Mouse (Mus musculus) embryonic facial prominence, embryonic 11.5 days (tissue): ENCODE data around the gene Parp16. TPM values are rescaled to one million over a fixed set of nuclear protein-coding genes. Genes with fewer than 3 reads are reported as not detected.

Source experiments
- ATAC-seq: fragments of 200-750 bp; cut with Nextera tagmentation; replicated peaks from 2 replicates; pipeline ENCODE4 v1.8.0; 2017; ENCODE audit warnings: low read depth; ENCODE audit not compliant: insufficient number of reproducible peaks, low FRiP score, low TSS enrichment
- DNase-seq: peaks from one replicate; pipeline ENCODE4 v3.0.0-alpha.2; 2015; ENCODE audit warnings: low spot score
- H3K27ac ChIP-seq: fragments of 300-500 bp; sonication (generic); replicated peaks from 2 replicates; pipeline ENCODE4 v1.5.1; 2014; ENCODE audit warnings: mild to moderate bottlenecking, low read depth, low read length, control low read depth
- H3K27me3 ChIP-seq: fragments of 300-500 bp; sonication (generic); 2 replicates; pipeline ENCODE4 v1.6.1; 2014; ENCODE audit warnings: mild to moderate bottlenecking, low read length, moderate library complexity, mixed read lengths; ENCODE audit not compliant: control insufficient read depth, insufficient read depth
- H3K36me3 ChIP-seq: fragments of 300-500 bp; sonication (generic); replicated peaks from 2 replicates; pipeline ENCODE4 v1.6.1; 2014; ENCODE audit warnings: low read depth, mild to moderate bottlenecking, low read length, moderate library complexity, mixed read lengths; ENCODE audit not compliant: control insufficient read depth, insufficient read depth
- H3K4me1 ChIP-seq: fragments of 300-500 bp; sonication (generic); 2 replicates; pipeline ENCODE4 v1.6.1; 2014; ENCODE audit warnings: low read length, mixed read lengths; ENCODE audit not compliant: control insufficient read depth, insufficient read depth
- H3K4me2 ChIP-seq: fragments of 300-500 bp; sonication (generic); 2 replicates; pipeline ENCODE4 v1.6.1; 2014; ENCODE audit warnings: low read depth, mild to moderate bottlenecking, control low read depth, low read length, moderate library complexity
- H3K4me3 ChIP-seq: fragments of 300-500 bp; sonication (generic); 2 replicates; pipeline ENCODE4 v1.5.1; 2014; ENCODE audit warnings: low read depth, low read length, control low read depth
- H3K9ac ChIP-seq: fragments of 300-500 bp; sonication (generic); replicated peaks from 2 replicates; pipeline ENCODE4 v1.6.1; 2014; ENCODE audit warnings: mild to moderate bottlenecking, control low read depth, low read length
- H3K9me3 ChIP-seq: fragments of 300-500 bp; sonication (generic); replicated peaks from 2 replicates; pipeline ENCODE4 v1.6.1; 2016; ENCODE audit warnings: mild to moderate bottlenecking, low read length, inconsistent platforms, mixed read lengths; ENCODE audit not compliant: control insufficient read depth
- WGBS: fragments of 180-500 bp; shearing (Covaris S2); extraction: QIAGEN DNeasy Blood & Tissue Kit; methylation state at CpG from one replicate; pipeline ENCODE4 v1.1.7; 2014; 5-methylcytosine and 5-hydroxymethylcytosine counted together
- polyA plus RNA-seq: library from polyadenylated mRNA; unstranded; fragments of >200 nt; fragmentation: Nextera tagmentation; extraction: Ambion mirVana; gene quantifications from 2 replicates; pipeline ENCODE4 v1.2.1, GENCODE M21; 2014

The Parp16 gene
- polyA plus RNA-seq, 1 experiment from 2014 or later, result 4.9 TPM

DNA sequence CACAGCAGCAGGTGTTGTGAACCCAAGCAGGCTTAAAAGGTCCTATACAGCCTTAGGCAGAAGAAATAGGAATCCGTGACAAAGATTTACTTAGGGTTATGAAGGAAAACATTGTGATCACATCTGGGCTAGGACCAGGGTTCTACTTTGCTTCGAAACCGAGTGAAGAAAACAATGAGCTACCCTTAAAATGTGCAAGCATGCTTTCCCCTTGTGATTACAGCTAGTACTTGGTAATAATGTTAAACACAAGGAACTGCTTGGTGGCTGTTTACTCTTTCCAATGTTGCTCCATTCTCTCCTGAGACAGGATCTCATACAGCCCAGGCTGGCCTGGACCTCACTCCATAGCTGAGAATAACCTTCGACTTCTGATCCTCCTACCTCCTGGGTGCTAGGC is 34.0 kb upstream of the Parp16 start:
- Histone ChIP-seq H3K9ac (0 out of 2 replicates have a peak overlapping the region, but pooled peaks have one; percentile 15), H3K27ac (peak overlapping the region; percentile 49), H3K4me1 (peaks cover 13% of the 10 kb centered on the region), H3K4me2 (no peak overlapping the region; the same call in 1 of the 2 replicates), H3K36me3 (no peaks in the 10 kb centered on the region), H3K27me3 (no peaks in the 10 kb centered on the region), H3K9me3 (no peaks in the 10 kb centered on the region), H3K4me3 (no peak overlapping the region)
- ATAC-seq (no peak), DNase-seq (no peak)
- WGBS, result 15% methylated on average over 4 of the region's 4 CpGs

DNA sequence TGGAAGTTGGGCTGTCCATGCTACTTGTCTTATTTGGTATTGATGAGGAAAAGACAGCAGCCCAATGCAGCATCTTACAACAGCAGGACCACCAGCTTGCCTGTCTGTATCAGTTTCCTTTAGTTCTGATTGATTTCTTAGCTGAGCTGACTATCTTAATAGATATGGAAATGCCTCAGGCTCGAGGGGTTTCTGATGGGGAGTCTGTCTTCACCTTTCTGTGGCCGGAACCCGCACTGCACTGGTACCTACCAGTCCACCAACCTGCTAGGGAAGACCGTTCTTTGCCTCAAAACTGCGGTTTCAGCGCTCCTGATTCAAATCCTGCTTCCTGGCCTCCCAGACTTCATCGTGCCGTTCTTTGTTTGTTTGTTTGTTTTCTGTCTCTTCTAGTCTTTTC is 33.3 kb upstream of the Parp16 start:
- no peaks in the 10 kb centered on the region for H3K36me3 ChIP-seq
- no peaks in the 10 kb centered on the region for H3K27me3 ChIP-seq
- WGBS, result 9% methylated on average over 8 of the region's 8 CpGs
- no peaks in the 10 kb centered on the region for H3K9me3 ChIP-seq
- H3K9ac ChIP-seq, result no peak overlapping the region; the same call in 1 of the 2 replicates
- no peak for DNase-seq
- H3K4me2 ChIP-seq, result no peak overlapping the region; the same call in 1 of the 2 replicates
- H3K4me1 ChIP-seq, result peaks cover 12% of the 10 kb centered on the region
- peak overlapping the region; percentile 72; the same call in 1 of the 2 replicates for H3K27ac ChIP-seq
- H3K4me3 ChIP-seq, result no peak overlapping the region
- ATAC-seq, result no peak

DNA sequence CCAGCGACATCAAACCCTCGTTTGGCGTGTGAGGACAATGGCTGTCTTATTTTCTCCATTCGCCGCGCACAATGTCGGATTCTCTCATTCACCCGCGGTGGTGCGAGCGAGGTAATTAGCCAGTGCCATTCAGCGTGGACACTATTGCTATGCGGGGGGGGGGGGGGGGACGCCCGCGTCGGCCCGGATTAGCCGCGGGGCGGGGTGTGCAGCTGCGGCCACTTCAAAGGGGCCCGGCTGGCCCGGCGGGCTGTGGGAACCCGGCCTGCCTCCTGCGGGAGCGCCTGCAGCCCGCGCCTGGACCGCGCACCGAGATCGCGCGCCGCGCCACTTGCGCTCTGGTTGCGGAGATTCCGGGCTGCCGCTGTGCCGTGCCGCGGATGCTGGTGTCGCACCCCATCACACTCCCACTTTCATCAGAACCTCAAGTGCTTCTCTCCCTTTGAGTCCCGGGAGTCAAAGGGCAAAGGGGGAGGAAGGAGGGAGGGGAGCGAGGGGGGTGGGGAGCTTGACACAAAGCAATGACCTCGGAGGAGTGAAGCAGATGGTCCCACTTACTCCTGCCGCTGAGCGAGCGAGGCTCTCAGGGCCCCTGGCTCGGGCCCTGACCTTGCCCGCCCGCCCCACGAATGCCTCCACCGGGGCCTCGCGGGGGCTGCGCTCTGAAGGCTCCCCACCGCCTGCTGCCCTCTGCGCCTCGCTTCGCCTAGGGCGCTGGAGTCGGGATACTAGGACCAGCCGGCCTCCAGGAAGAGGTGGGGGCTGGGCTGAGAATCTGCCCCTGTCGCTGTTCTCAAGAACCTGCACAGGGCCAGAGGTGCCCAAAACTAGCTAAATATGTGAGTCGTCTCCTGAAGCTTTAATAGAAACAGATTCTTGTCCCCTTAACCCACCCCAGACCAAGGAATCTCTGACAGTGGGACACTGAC is 32.2 kb upstream of the Parp16 start:
- ATAC-seq, result peak; percentile 66

DNA sequence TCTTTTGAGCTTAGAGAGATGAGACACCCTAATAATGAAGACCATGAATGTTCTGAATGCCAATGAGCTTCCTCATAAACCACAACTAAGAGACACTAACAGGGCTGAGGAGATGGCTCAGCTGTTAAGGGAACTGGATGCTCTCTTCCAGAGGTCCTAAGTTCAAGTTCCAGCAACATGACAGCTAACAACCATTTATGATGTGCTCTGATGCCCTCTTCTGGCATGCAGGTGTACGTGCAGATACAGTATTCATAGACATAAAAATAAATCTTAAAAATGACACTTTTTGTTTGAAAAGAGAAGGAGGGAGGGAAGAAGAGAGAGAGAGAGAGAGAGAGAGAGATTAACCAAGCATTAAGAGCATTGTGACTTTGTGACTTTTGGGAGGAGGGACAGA is 30.3 kb upstream of the Parp16 start:
- Histone ChIP-seq H3K4me1 (peaks cover 11% of the 10 kb centered on the region), H3K9ac (no peak overlapping the region), H3K4me3 (no peak overlapping the region), H3K36me3 (no peaks in the 10 kb centered on the region), H3K9me3 (no peaks in the 10 kb centered on the region), H3K4me2 (no peak overlapping the region), H3K27me3 (no peaks in the 10 kb centered on the region), H3K27ac (no peak overlapping the region)
- ATAC-seq (no peak), DNase-seq (no peak)
- WGBS, result 8% methylated on average over 1 of the region's 1 CpGs

More for the DNA sequence above, 32.2 kb upstream of the Parp16 start:
- H3K27me3 ChIP-seq, result no peaks in the 10 kb centered on the region
- H3K9me3 ChIP-seq, result no peaks in the 10 kb centered on the region
- H3K36me3 ChIP-seq, result no peaks in the 10 kb centered on the region
- H3K4me2 ChIP-seq, result peak overlapping the region; percentile 77
- H3K4me1 ChIP-seq, result peaks cover 11% of the 10 kb centered on the region
- DNase-seq, result peak; percentile 85
- under 1% methylated on average over 58 of the region's 69 CpGs for WGBS
- H3K4me3 ChIP-seq, result peak overlapping the region; percentile 44
- H3K27ac ChIP-seq, result peak overlapping the region; percentile 72
- H3K9ac ChIP-seq, result peak overlapping the region; percentile 70

DNA sequence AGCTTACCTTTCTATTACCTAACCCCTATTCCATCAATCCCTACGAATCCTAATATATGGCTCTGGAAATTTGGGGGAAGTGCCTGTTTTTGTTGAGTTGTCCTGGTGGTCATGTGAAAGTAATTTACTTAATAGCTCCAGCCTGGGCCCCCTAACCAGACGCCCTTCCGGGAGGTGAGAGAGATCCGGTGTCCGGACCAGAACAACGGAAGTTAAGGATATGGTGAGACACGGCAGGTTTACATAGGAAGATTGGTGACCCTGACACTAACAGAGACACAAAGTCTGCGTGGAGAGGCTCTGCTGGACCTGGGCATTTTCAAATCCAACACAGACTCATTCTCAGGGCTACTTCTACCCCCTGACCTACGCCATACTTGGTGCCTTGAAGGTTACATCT is 28.8 kb upstream of the Parp16 start:
- peak overlapping the region; percentile 62; the same call in 1 of the 2 replicates for H3K27ac ChIP-seq
- ATAC-seq, result no peak
- peak; percentile 75 for DNase-seq
- H3K4me1 ChIP-seq, result peaks cover 9% of the 10 kb centered on the region
- no peak overlapping the region; the same call in 1 of the 2 replicates for H3K9ac ChIP-seq
- no peak overlapping the region for H3K4me3 ChIP-seq
- H3K36me3 ChIP-seq, result no peaks in the 10 kb centered on the region
- H3K4me2 ChIP-seq, result no peak overlapping the region
- WGBS, result 41% methylated on average over 9 of the region's 9 CpGs
- H3K9me3 ChIP-seq, result no peaks in the 10 kb centered on the region
- no peaks in the 10 kb centered on the region for H3K27me3 ChIP-seq

DNA sequence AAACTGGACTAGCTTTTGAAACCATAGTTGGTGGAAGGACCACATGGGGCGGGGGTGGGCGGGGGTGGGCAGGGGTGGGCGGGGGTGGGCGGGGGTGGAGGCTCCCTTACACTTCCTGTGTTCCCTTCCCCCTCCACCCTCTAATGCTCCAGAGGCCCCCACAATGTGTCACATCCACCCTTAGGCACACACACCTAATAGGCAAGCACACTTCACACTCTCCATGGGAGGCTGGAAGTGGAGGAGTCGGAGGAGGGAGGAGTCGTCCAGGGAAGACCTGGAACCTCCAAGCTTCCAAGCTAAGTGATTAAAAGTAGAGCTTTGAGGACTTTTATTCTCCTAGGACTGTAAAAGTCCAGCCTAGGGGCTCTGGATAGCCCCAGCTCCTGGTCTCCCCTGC is 26.6 kb upstream of the Parp16 start:
- no peak overlapping the region for H3K4me2 ChIP-seq
- no peak overlapping the region for H3K27ac ChIP-seq
- no peaks in the 10 kb centered on the region for H3K27me3 ChIP-seq
- no peaks in the 10 kb centered on the region for H3K9me3 ChIP-seq
- H3K4me3 ChIP-seq, result no peak overlapping the region
- ATAC-seq (no peak), DNase-seq (no peak)
- peaks cover 2% of the 10 kb centered on the region; the same call in 1 of the 2 replicates for H3K4me1 ChIP-seq
- H3K36me3 ChIP-seq, result no peaks in the 10 kb centered on the region
- H3K9ac ChIP-seq, result no peak overlapping the region
- 35% methylated on average over 5 of the region's 6 CpGs for WGBS

DNA sequence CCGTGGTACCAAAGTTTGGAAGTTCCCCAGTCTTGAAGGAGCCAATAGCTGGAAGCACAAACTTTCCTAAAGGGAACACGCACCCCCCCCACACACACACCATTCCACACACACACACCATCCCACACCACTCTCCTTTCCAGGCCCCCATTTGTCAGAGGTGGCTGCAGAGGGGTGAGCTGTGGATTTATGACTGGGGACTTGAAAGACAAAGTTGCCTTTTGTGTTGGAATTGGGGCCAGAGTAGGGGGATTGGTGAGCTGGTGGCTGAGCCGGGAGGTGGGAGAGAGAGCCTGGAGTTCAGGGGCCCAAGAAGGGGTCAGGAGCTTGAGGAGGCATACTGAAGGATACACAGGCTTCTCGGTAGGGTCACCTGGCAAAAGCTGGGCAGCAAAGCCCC is 26.2 kb upstream of the Parp16 start:
- Histone ChIP-seq H3K9ac (no peak overlapping the region), H3K9me3 (no peaks in the 10 kb centered on the region), H3K4me3 (no peak overlapping the region), H3K36me3 (no peaks in the 10 kb centered on the region), H3K27me3 (no peaks in the 10 kb centered on the region), H3K4me1 (peaks cover 2% of the 10 kb centered on the region; the same call in 1 of the 2 replicates), H3K27ac (peak overlapping the region; percentile 38; the same call in 1 of the 2 replicates), H3K4me2 (no peak overlapping the region)
- ATAC-seq, result no peak
- 45% methylated on average over 4 of the region's 4 CpGs for WGBS
- DNase-seq, result no peak

DNA sequence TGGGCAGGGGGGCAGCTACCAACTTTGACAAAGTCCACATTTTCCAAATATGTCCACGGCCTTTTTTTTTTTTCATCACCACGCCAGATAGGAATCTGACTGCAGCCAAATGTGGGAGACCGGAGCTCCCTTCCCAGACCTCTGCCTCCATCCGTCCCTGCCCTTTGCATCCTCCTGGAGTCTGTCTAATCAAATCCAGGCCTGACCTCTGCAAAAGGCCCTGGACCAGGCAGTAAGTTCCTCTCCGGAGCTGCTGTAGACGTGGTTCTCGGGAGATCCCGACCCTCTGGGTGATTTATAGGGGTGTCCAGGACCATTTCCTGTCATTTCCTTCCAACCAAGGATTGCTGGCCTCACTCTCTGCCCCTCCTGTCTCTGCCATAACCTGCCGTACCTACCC is 22.5 kb upstream of the Parp16 start:
- Histone ChIP-seq H3K27me3 (no peaks in the 10 kb centered on the region), H3K4me2 (no peak overlapping the region), H3K9me3 (no peaks in the 10 kb centered on the region), H3K4me3 (no peak overlapping the region), H3K4me1 (peaks cover 5% of the 10 kb centered on the region; the same call in 1 of the 2 replicates), H3K27ac (0 out of 2 replicates have a peak overlapping the region, but pooled peaks have one; percentile 28), H3K36me3 (no peaks in the 10 kb centered on the region; the same call in 1 of the 2 replicates), H3K9ac (no peak overlapping the region)
- 27% methylated on average over 9 of the region's 9 CpGs for WGBS
- no peak for DNase-seq
- no peak for ATAC-seq
